ENCODE assay signal across 14 mouse cellular contexts in the genomic region with DNA sequence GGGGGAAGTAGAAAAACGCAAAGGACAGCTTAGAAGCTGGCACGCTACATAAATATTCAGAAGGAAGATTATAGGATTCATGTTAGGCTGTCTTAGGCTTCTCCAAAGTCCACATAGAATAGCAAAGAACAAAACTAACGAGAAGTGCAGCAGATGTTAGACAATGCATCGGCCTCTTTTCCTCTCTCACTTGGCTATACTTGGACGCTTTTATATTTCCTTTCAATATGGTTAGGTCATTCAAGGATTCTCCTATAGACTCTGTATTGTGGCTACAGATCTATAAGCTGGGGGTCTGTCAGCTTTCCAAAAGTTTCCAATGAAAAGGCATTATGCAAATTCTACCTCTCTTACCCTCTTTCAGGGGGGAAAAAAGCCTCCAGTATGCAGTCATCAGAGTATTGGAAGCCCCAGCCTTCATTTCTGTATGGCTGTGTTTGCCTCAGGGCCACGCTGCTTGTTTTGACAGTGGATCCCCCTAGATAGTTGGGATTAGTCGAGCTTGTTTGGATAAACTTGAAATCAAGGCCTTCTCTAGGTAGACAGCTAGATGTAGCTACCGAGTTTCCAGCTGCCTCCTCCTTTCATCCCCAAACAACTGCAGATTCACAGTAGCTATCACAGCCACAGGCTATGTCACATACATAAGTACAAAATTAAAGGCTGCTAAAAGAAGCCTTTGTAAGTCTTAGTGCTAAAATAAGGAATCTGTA.
DNase-seq lines count a peak whose midpoint lies in the region; ATAC-seq lines count a peak whose summit lies in the region.
"Had no signal": no experiment of that assay in that cellular context is flagged by ENCODE, and none has a peak within 500 bp of the region (broad histone marks: within the 10 kb centered on the region; RNA-seq: fewer than 3 reads in every experiment).

No protein-coding gene starts in this region.

- DNase-seq in frontal cortex, postnatal 10 days (ENCODE audit: low spot score in 2 of 2): no peak
- peak; percentile 56 for DNase-seq in embryo, embryonic 10.5 days (ENCODE audit: low spot score)
- DNase-seq in lung, postnatal 4 days: no peak
- no peak for DNase-seq in lung, postnatal 25 days (ENCODE audit: low spot score)
- DNase-seq in right cerebral cortex, adult 2 months (ENCODE audit: low spot score in 2 of 2): no peak
- DNase-seq: cerebellum, postnatal 25 days; heart, postnatal 14 days; right cerebral cortex, postnatal 14 days; thymus, postnatal 14 days had no signal

- H3K9me3 ChIP-seq in forebrain, embryonic 16.5 days (ENCODE audit: control insufficient read depth, low read length): no peaks in the 10 kb centered on the region
- H3K9me3 ChIP-seq in midbrain, embryonic 13.5 days: no peaks in the 10 kb centered on the region

- peak; percentile 74 for ATAC-seq in frontal cortex, adult (ENCODE audit: low TSS enrichment)
- peak; percentile 76 for ATAC-seq in forebrain, embryonic 16.5 days
- ATAC-seq in midbrain, embryonic 13.5 days: peak; percentile 92

- H3K27ac ChIP-seq in forebrain, embryonic 16.5 days (ENCODE audit: low read length): peak overlapping the region; percentile 25
- peak overlapping the region; percentile 73 for H3K27ac ChIP-seq in midbrain, embryonic 13.5 days
- H3K27ac ChIP-seq: kidney, postnatal 0 days; liver, embryonic 14.5 days had no signal

- H3K4me2 ChIP-seq in forebrain, embryonic 16.5 days (ENCODE audit: low read length): no peak overlapping the region
- peak overlapping the region; percentile 4; the same call in 1 of the 2 replicates for H3K4me2 ChIP-seq in midbrain, embryonic 13.5 days (replicated peaks)

- H3K4me1 ChIP-seq in forebrain, embryonic 16.5 days (replicated peaks; ENCODE audit: control insufficient read depth, insufficient read depth, low read length): peaks cover 18% of the 10 kb centered on the region
- H3K4me1 ChIP-seq in midbrain, embryonic 13.5 days (replicated peaks): peaks cover 65% of the 10 kb centered on the region

- H3K36me3 ChIP-seq in forebrain, embryonic 16.5 days (ENCODE audit: control insufficient read depth, insufficient read depth): no peaks in the 10 kb centered on the region
- H3K36me3 ChIP-seq in midbrain, embryonic 13.5 days: no peaks in the 10 kb centered on the region

- H3K4me3 ChIP-seq in forebrain, embryonic 16.5 days (replicated peaks; ENCODE audit: low read length): no peak overlapping the region
- no peak overlapping the region for H3K4me3 ChIP-seq in midbrain, embryonic 13.5 days (replicated peaks)

- WGBS in forebrain, embryonic 16.5 days: 10% methylated on average over 8 of the region's 8 CpGs
- WGBS in midbrain, embryonic 13.5 days: 5% methylated on average over 8 of the region's 8 CpGs

- no peaks in the 10 kb centered on the region for H3K27me3 ChIP-seq in forebrain, embryonic 16.5 days (replicated peaks; ENCODE audit: control insufficient read depth, insufficient read depth, low read length)
- no peaks in the 10 kb centered on the region for H3K27me3 ChIP-seq in midbrain, embryonic 13.5 days

- no peak overlapping the region for H3K9ac ChIP-seq in forebrain, embryonic 16.5 days (replicated peaks; ENCODE audit: low read depth, low read length)
- H3K9ac ChIP-seq in midbrain, embryonic 13.5 days (replicated peaks): 0 out of 2 replicates have a peak overlapping the region, but pooled peaks have one; percentile 29
- H3K9ac ChIP-seq: liver, embryonic 14.5 days had no signal
